Mouse (Mus musculus) adrenal gland, postnatal 0 days (tissue): ENCODE results near the gene Serpinb13. TPM values are rescaled to one million over a fixed set of nuclear protein-coding genes. Genes with fewer than 3 reads are reported as not detected.

ENCODE experiments used
- polyA plus RNA-seq: library from polyadenylated mRNA; unstranded; fragments of >200 nt; fragmentation: Nextera tagmentation; extraction: Ambion mirVana; gene quantifications from 2 replicates; pipeline ENCODE4 v1.2.1, GENCODE M21; 2015

Gene Serpinb13
- not detected in 2 replicates for polyA plus RNA-seq

GRCm38 (mm10) chr1:106980684-106981083 lies at the start of gene Serpinb13:
TSS of gene Serpinb13 (plus strand) at chr1:106980984.

DNA sequence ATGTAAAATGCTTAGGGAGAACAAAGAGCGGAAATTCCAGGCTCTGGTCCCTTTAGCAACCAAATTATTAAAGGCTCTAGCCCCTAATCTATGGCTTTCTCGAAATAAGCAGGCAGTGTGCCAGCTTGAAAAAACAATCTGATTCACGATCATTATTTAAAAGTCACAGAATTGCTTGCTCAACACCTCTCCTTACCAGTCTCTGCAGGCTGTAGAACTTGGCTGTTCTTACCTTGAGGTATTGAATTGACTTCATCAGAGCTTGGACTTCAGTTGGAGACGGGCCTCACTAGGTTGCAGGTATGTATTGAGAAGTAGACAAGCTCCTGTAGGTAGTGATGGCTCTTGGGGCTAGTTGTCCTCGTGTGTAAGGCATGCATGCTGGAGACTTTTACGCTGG lies 46.5 kb upstream of the Serpinb13 start, which contains the start of gene Serpinb12:
Serpinb12 (plus strand) TSS at position 185 of the 400 bp plus-strand sequence.

Other genes starting within 250 kb of the Serpinb13 start
- 15.9 and 21.0 TPM in 2 replicates for gene Kdsr, start 221.3 kb upstream of the Serpinb13 start, polyA plus RNA-seq
- gene Vps4b, start 184.3 kb upstream of the Serpinb13 start, polyA plus RNA-seq = 49.1 and 74.4 TPM in 2 replicates
- 0.06 and 0.07 TPM in 2 replicates for gene Serpinb5, start 119.8 kb upstream of the Serpinb13 start, polyA plus RNA-seq
- gene Serpinb12, start 46.5 kb upstream of the Serpinb13 start, polyA plus RNA-seq = 0.69 TPM in 1 of 2 replicates, not detected in the other
- gene Serpinb3a, start 71.3 kb downstream of the Serpinb13 start, polyA plus RNA-seq = 0.20 TPM in 1 of 2 replicates, not detected in the other
- gene Serpinb3d, start 102.5 kb downstream of the Serpinb13 start, polyA plus RNA-seq = not detected in 2 replicates